Mouse (Mus musculus): ENCODE results near the gene Ptgs2. TPM values are rescaled to one million over a fixed set of nuclear protein-coding genes. Genes with fewer than 3 reads are reported as not detected.

Ptgs2 gene
- polyA plus RNA-seq (2012; ENCODE audit: low replicate concordance), result 0.12 TPM in 1 of 2 replicates, not detected in the other

DNA sequence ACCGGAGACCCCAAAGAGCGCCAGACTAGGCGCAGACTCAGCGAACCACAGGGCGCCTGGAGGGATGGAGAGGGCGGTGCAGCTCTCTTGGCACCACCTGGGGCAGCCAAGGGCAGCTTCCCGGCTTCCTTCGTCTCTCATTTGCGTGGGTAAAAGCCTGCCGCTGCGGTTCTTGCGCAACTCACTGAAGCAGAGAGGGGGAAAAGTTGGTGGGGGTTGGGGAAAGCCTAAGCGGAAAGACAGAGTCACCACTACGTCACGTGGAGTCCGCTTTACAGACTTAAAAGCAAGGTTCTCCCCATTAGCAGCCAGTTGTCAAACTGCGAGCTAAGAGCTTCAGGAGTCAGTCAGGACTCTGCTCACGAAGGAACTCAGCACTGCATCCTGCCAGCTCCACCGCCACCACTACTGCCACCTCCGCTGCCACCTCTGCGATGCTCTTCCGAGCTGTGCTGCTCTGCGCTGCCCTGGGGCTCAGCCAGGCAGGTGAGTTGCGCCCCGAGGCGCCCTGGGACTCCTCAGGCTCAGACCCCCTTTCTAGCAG lies at the start of gene Ptgs2:
Gene Ptgs2 (plus strand): TSS at position 242 of the 544 bp plus-strand sequence.

Other genes starting within 250 kb of the Ptgs2 start
- 0.29 and 0.65 TPM in 2 replicates for gene Pla2g4a, start 138.7 kb upstream of the Ptgs2 start, polyA plus RNA-seq (2012; ENCODE audit: low replicate concordance)
- not detected in 2 replicates for gene Pdc, start 219.4 kb downstream of the Ptgs2 start, polyA plus RNA-seq (2012; ENCODE audit: low replicate concordance)